Mouse (Mus musculus): ENCODE data around the gene Cpsf4l.

Cpsf4l gene

DNA sequence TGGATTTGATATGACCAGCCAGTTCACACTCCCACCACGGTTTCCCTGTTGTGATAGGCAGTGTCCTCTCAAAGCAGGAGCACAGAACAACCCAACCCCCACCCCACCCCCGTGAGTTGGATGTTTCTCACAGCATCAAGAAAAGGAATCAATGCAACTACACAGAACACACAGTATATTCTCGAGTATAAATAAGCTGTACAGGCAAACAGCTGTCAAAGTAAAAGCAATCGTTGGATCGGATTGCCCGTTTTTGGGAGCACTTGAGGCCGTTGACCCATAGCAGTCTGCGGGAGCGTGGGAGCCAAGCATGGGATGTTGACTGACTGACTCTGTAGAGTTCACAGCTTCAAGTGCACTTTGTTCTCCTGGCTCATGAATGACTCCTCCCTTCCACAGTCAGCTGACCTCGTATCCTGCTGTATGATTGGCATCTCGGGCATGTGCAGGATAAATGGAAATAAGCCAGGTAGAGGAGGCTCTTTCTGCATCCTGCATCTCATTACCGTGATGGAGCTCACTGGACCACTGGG is 11.7 kb downstream of the Cpsf4l start:
- peak; percentile 36 for DNase-seq

DNA sequence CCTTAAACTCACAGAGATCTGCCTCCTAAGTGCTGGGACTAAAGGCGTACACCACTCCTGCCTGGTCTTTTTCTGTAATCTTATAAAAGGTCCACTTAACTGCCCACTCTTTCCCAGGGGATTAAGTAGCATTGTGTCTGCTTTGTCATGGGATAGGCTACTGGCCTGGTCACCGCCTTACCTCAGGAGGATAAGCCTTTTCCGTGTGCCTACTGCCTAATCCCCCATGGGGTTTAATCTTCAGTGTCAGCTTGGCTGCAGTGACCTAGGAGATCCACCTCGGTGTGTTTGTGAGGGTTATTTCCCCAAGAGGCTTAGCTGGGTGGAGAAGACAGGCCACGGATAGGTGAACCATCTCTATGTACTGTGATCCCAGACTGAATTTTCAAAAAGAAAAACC is 12.2 kb downstream of the Cpsf4l start:
- peak; percentile 83 for DNase-seq

DNA sequence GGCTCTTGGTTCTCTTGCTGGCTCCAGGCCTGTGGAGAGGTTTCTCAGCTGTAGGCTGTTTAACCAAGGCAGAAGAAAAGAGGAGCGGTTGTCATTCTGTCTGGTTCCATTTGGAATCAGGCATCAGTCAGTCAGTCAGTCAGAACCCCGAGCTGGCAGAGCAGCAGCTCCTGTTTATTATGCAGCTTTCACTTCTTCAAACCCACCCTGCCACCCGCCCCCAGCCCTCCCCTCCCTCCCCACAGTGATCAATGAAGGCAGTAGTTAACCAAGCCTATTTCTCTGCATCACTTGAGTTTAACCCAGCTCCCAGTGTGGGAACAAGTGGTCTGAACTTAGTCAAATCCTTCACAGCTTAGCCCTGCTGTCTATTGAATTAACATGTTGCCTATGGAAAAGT is 18.0 kb downstream of the Cpsf4l start:
- DNase-seq = no peak

DNA sequence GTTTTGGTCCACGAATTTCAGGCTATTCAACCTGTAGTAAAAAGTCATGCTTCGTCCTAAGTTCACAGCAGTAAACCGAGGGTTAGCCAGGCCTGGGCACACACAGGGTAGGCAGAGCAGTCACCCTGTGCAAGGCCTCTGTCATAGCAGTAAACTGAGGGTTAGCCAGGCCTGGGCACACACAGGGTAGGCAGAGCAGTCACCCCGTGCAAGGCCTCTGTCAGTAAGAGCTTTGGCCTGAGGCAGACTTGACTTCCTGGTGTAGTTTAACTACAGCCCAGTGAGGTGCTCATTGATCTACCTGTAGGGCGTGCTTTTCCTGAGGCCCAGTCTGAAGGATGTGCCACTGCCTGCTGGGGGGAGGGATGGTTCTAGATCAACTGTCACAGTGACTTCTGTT is 18.5 kb downstream of the Cpsf4l start:
- DNase-seq = no peak

DNA sequence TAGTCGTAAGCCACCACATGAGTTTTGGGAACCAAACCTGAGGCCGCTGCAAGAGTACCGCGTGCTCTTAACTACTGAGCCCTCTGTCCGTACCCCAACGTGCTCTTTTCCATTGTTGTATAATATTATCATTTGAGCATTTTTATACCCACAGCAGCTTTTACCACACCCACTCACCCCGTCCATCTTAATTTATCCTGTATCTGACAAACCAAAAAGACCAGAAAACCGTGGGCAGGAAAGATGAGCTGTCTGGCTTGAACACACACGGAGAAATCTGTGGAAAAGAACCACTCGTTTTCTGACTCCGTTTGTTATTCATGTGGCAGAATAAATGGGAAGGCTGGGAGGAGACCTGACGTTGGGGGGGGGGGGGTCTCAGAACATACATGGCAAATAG is 19.3 kb downstream of the Cpsf4l start:
- DNase-seq = no peak

DNA sequence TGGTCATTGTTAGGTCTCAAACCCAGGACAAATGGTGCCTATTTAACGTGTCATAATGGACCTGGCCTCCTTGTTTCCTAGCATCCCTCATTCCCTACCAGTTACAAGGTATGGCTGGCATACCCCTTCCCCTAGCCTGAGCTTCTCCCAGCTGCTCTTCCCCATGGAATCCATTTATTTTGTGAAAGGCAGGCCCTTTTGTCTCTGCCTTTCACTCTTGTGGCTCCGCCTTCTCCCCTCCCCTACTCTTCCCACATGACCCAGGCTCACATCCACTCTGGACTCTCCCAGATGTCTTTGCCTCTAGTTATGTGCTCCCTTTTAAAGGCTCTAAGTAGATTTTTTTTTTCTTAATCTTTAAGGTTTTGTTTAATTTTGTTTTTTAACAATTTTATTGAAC is 22.8 kb downstream of the Cpsf4l start:
- DNase-seq = peak; percentile 63

DNA sequence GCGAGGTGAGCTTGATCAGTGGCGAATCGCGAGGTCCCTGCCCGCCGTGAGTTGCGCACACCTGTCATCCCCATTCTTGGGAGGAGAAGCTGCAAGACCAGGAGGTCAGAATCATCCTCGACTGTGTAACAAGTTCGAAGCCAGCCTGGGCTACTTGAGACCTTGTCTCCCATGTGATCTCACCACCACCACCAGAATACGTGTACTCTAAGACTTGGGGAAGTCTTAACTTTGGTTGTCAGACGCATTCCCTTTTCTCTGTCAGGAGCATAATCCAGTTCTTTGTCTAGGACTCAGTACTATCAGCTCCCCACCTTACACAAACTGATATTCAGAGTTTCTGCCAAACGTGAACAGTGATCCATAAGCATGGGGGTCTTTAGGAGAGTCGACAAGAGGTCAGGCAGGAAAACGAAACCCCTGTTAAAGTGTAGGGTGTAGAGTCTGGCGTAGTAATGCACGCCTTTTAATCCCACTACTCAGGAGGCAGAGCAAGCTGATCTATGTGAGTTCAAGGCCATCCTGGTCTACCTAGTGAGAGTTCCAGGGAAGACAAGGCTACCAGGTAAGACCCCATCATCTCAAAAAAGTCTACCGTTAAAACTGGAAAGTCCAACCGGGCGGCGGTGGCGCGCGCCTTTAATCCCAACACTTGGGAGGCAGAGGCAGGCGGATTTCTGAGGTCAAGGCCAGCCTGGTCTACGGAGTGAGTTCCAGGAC is 24.9 kb downstream of the Cpsf4l start:
- DNase-seq = no peak

DNA sequence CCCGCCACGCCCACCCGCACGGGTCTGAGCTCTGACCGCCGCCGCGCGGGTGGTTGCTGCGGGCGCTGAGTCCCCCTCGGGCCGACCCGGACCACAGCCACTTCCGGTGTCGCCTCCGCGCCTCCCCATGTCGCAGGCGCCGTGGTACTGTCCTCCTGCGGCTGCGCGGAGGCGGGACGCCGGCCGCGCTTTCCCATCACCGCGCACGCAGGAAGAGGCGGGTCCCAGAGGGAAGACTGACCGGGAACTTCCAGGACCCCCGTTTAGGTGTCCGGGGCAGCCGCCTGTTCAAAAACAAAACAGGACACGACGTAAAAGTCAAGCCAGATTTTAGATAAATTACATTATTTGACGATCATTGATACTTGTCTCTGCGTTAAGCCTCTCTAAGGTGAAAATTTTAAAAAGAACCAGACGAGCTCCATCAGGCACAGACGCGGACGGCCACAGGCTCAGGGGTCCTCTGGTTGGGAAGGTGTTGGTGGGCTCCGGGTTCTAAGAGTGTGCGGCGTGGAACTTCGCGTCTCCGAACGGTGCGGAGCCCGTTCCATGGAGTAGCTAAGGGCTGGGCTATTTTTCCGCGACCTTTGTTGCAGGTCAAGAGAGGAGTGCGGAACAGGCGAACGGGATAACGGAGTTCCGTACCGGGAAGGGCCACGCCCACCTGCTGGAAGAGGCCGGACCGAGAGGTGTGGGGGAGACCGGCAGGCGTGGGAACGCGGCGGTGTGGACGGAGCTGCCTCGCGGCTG is 25.7 kb downstream of the Cpsf4l start, which contains the start of the genes Fam104a and D11Wsu47e:
Gene Fam104a, minus strand, starts transcription at position 199 of the 750 bp plus-strand sequence.
Gene D11Wsu47e, plus strand, starts transcription at position 456 of the 750 bp plus-strand sequence.
- peak; percentile 98 for DNase-seq

DNA sequence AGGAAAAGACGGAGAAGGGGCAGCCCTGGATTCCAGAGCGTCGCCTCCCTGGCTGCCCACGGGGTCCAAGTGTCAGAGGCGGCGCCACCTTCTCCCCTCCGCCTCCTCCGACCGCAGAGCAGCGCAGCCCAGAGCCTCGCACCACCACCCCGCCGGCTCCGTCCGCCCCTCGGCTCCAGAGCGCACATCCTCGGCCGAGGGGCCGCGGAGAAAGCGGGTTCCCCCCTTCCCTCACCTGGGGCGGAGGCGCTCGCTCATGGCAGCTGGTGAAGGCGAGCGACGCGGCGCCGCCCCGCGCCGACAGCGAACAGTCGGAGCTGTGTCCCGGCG is 26.2 kb downstream of the Cpsf4l start:
- DNase-seq = no peak

DNA sequence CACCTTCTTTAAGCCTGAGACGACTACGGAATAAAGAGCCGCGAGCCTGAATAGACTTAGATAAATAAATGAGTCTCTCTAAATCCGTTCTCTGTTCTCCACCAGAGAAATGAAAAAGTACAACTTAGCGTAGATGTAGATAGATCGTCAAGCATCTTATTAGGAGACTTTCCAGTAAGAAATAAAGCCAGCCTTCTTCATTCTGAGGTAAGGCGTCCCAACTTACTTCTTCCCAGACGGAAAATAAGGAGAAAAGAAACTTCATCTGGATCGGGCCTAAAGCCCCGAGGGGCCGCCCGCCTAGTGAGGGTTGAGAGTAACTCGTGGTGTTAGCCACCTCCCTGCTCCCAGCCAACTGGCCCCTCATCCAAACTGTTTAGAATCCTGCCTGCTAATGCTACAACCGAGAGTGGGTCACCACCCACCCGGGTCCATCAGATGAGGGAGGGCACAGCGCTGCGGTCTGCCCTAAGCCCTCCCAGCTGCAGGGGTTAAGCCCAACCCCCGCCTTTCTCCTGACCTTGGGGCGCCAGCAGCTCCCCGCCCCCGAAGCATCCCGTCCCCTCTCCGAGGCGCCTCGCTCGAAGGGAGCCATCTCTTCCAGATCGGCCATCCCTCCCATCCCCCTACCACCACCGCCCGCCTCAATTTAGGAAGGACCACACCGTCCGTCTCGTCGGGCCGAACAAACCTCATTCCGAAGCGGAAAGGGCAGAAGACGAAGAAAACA is 26.8 kb downstream of the Cpsf4l start:
- DNase-seq = peak; percentile 84

DNA sequence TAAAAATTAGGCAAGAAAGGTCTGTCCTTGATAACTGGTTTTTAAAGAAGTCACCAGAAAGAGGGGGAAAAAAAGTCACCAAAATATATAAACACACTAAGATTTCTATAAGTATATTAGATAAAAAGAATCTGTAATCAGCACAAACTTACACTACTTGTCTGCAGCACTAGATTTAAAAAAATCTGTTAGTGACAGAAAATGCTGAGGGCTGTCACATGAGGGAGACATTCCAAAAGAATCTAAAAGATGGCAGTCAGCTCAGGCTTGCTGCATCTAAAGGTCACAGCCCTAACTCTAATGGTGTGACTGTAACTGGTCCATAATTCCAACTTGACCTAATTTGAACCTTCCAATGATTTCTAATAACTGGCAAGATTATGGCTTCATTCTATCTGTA is 27.8 kb downstream of the Cpsf4l start:
- peak; percentile 15 for DNase-seq

DNA sequence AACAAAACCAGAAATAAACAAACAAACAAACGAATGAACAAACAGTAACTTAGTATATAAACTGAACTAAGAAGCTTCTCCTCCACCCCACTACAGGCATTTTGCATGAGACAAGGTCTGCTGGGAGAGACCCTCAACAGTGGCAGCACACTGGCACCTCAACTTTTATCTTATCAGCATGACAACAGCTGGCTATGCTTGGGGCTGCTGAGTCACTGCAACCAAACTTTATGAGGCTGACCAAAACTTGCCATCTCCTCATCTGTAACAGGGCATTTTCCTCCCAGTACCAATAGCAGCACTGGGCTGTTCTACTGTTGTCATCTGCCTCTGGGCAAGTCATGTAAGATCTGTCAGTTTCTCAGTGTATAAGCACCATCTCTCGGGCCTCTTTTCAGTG is 28.9 kb downstream of the Cpsf4l start:
- no peak for DNase-seq

DNA sequence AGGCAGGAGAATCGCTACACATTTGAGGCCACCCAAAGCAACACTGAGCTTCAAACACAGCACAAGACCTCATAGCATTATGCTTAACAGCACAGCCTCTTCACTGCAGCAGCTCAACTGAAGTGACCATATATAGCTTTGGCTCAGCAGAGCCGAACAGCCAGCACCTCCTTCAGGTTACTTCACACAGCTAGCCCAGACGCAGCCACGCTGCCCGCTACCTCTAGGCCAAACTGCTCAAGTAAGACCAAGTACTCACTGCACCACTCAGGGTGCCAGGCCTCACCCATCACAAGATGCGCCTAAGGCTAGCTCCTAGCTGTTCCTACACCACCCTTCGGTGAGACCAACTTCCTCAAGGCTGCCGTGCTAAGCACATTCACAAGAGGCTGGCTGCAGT is 31.4 kb downstream of the Cpsf4l start:
- no peak for DNase-seq

DNA sequence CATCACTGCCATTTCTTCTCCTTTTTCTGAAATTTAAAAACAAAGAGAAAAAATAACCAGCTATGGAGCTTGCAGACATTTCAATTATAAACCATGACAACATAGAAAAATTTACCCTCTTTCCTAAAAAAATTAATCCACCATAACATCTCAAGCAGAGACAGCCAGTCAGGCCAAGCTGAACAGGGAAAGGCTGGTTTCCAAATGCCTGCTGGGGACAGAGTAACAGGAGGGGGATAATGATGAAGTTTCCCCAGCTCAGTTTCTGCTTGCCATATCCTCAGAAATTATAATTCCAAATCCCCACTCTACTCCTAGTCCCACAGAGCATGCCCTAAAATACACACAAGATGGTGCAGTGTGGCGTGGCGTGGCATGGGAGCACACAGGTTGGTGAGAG is 32.4 kb downstream of the Cpsf4l start:
- no peak for DNase-seq

DNA sequence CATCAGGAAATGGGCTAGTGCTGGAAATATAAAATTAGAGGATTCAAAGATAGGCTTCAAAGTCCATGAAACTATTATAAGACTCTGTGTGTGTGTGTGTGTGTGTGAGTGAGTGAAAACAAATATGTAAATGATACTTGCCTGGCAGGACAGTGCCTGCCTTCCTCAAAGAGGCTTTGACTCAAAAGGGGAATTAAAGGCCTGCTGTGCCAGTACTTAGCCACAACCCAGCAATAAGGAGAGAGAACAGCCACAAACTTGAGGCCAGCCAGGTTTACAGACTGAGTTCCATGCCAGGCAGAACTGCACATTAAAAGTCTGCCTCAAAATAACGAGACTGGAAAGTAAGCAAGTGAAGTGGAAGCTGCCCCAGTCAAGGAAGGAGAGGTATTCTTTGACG is 33.0 kb downstream of the Cpsf4l start:
- no peak for DNase-seq

DNA sequence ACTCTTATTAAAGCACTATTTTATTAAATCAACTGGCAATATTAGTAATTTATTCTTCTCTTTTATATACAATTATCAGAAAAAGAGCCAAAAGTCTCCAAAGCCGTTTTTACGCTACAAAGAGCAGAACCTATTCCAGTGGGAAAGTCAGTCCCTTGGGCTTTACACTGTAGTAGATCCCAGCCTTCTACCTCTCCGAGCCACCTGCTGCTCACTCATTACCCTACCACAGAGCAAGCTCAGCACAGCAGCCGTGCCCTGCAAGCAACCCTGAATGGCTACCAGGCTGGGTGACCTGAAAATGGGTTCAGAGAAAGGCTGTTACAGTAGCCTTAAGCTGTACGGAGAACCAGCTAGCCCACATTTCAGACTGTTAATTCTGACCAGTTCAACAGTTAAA is 35.2 kb downstream of the Cpsf4l start:
- DNase-seq = no peak

DNA sequence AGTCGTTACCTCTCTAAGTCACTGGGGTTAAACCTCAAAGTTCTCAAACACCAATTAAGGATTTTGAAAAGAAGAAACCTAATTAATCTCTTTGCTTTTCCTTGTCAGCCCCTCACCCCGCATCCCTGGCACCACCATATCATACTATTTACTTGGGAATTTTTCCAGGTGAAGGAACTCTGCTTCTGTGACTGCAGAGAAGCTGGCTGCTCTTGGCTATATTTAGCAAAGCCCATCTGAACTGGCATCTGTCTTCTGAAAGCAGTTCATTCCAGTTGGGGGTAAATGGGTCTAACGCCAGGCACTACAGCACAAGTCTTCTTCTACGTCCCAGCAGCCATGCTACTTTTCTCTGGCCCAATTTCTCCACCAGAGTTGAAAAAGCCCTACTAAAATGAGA is 36.2 kb downstream of the Cpsf4l start:
- no peak for DNase-seq

DNA sequence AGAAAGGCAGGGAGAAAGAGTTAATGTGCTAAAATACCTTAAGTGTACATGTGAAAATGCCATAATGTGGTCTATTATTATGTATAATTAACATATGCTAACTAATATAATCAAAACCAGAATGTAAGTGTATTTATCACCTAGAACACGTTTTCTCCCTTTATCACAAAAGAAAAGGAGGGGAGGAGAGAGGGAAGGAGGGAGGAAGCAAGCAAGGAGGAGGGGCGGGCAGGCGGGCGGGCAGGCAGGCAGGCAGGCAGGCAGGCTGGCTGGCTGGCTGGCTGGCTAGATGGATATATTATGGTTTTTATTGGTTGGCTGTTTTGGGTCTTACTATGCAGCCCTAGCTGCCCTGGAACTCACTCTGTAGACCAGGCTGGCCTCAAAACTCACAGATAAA is 40.1 kb downstream of the Cpsf4l start:
- DNase-seq = no peak

DNA sequence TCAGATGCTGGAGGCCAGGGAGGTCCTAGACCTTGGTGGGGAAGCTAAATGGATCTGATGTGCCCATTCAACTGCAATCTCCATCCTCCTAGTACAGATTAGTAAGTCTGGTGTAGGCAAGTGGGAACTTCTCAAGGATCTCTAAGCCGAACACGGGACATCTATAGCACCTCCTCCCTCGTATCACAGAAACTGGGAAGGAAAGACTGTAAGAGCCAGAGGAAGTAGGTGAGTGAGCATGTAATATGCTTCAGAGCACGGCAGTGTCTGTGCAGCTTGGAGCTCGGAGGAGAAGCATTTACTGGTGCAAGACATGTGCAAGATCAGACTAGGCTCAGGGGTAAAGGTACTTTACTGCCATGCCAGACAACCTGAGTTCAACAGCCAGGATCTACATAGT is 41.0 kb downstream of the Cpsf4l start:
- no peak for DNase-seq

DNA sequence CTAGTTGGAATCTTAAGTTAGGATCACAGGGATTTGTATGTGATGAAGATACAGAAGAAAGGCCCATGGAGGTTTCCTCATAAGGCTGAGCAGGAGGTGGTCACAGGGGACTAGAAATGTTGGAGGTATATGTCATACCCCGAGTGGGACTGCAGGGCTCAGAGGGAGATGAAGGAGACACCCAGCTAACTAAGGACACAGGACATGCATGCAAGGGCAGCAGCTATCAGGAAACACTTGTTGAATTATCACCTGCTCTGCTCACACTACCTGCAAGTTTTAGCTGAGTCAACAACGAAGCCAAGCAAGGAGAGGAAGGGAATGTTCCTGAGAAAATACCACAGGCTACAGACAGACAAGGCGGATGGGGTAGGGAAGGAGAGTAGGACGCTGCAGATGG is 42.1 kb downstream of the Cpsf4l start:
- DNase-seq = no peak

DNA sequence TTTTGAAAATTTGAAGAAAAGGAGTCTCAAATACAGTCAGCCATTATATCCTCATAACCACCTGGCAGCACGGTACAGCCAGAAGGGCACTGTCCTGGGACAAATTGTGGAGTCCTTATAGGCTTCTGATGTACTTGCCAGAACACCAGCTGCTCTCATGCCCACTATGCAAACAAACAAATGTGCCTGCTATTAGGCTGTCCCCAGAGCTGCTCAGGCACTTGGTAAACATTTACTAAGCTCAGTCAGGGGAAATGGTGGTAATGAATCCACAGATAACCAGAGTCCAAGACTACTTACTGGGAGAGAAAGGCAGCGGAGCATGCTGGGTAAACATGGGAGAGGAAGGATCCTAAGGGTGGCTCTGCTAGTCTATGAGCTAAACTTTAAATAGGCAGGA is 42.7 kb downstream of the Cpsf4l start:
- DNase-seq = no peak

DNA sequence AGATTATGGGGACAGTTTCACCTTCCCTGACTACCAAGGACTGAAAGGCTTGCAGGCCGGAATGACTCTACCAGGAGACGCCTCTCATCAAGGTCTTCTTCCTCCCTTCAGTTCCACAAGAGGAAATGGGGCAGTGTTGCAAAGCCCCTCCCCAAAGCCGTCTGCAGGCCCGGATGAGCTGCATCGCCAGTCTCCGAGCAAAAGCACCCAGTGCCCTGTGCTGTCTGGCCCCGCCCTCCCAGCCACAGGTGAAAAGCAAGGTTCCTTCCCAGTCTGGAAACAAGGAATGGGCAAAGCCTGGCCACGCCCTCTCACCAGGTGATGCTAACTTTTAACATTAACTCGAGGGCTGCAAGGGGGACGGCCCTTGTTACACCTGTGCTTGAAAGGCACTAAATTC is 43.2 kb downstream of the Cpsf4l start:
- no peak for DNase-seq

DNA sequence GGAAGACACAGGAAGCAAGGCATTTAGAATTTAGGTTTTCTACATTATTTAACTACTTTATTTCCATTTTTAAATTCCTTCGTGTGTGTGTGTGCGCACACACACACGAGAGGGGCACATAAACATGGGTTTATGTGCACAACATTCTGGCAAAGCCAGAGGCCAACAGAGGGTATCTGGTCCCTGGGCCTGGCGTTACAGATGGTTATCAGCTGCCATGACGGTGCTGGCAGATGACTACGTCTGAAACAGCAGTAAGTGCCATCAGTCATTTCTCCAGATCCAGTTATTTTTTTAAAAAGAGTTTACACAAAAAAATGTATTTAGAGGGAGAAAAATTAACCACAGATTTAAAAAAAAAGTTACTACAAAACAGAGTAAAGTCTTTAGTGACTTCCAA is 43.6 kb downstream of the Cpsf4l start:
- no peak for DNase-seq

DNA sequence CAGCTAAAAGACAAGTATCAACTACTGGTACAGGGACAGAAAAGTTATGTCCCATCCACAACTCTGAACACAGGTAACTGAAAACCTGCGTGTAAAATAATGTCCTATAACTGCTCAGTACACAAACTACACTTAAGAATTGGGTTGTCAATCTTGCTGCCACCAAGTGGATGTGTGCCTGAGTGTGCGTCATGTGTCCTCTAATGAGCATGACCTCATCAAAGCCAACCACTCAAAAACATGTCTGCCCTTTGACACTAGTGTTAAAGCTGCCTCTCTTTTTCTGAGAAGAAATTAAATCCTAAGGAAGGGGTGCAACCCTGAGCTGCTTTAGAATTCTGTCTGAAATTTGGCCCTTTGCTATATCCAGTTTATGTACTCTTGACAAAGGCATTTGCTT is 45.5 kb downstream of the Cpsf4l start:
- DNase-seq = no peak

Data from retina, postnatal 1 day (tissue).